ENCODE assay signal across 8 mouse cellular contexts in genomic region chr9:15306398-15307119, GRCm38 (mm10). TPM values are rescaled to one million over a fixed set of nuclear protein-coding genes. Genes with fewer than 3 reads are reported as not detected.
A peak's percentile ranks its signal among the peaks of the same experiment; 100 is the strongest.
DNase-seq lines count a peak whose midpoint lies in the region; ATAC-seq and TF ChIP-seq lines count a peak whose summit lies in the region.

Gene 4931406C07Rik, minus strand, starts transcription at chr9:15306448.

- peaks cover 11% of the 10 kb centered on the region; the same call in 1 of the 2 replicates for H3K36me3 ChIP-seq in lung, postnatal 0 days (ENCODE audit: insufficient read depth, low read length)
- H3K36me3 ChIP-seq in forebrain, embryonic 10.5 days (replicated peaks) = peaks cover 46% of the 10 kb centered on the region

- H3K4me2 ChIP-seq in lung, postnatal 0 days (replicated peaks; ENCODE audit: low read depth, low read length) = peak within 1 kb of the TSS; percentile 90

- H3K9ac ChIP-seq in lung, postnatal 0 days (replicated peaks; ENCODE audit: low read depth) = peak within 1 kb of the TSS; percentile 88

- WGBS in lung, postnatal 0 days = under 1% methylated on average over 35 of the region's 35 CpGs
- WGBS in forebrain, embryonic 10.5 days = under 1% methylated on average over 35 of the region's 35 CpGs

- H3K4me1 ChIP-seq in lung, postnatal 0 days (ENCODE audit: insufficient read depth, low read depth, low read length) = peaks cover 13% of the 10 kb centered on the region
- H3K4me1 ChIP-seq in forebrain, embryonic 10.5 days = peaks cover 30% of the 10 kb centered on the region

- ATAC-seq in lung, postnatal 0 days = peak; percentile 63
- peak; percentile 35 for ATAC-seq in inflammation-experienced regulatory T-cells, adult 6 months
- no peak for ATAC-seq in megakaryocyte progenitor cell, adult 5-6 weeks (replicated peaks; ENCODE audit: poor library complexity)

- no peak for TF ChIP-seq CTCF in lung, postnatal 0 days (IDR thresholded peaks at IDR 0.05)

- H3K27ac ChIP-seq in lung, postnatal 0 days (ENCODE audit: low read length) = peak within 1 kb of the TSS; percentile 92
- H3K27ac ChIP-seq in forebrain, embryonic 10.5 days = peak within 1 kb of the TSS; percentile 98

- no peak for TF ChIP-seq EP300 in lung, postnatal 0 days (IDR thresholded peaks at IDR 0.05)

- H3K4me3 ChIP-seq in lung, postnatal 0 days (ENCODE audit: low read depth, low read length) = peak within 1 kb of the TSS; percentile 82
- H3K4me3 ChIP-seq in forebrain, embryonic 10.5 days = peak within 1 kb of the TSS; percentile 87

- DNase-seq in lung, postnatal 0 days (ENCODE audit: low spot score) = peak; percentile 33
- no peak for DNase-seq in lung, postnatal 4 days
- no peak for DNase-seq in adrenal gland, adult 2 months
- no peak for DNase-seq in forebrain, embryonic 10.5 days (ENCODE audit: extremely low spot score, low spot score)
- no peak for DNase-seq in right cerebral cortex, postnatal 14 days
- no peak for DNase-seq in right cerebral cortex, adult 18-20 months

- H3K27me3 ChIP-seq in lung, postnatal 0 days (replicated peaks; ENCODE audit: insufficient read depth, low read length) = no peaks in the 10 kb centered on the region
- no peaks in the 10 kb centered on the region for H3K27me3 ChIP-seq in forebrain, embryonic 10.5 days (ENCODE audit: poor library complexity, severe bottlenecking)

- H3K9me3 ChIP-seq in lung, postnatal 0 days (ENCODE audit: low read length) = no peaks in the 10 kb centered on the region
- H3K9me3 ChIP-seq in forebrain, embryonic 10.5 days = no peaks in the 10 kb centered on the region

RNA-seq across cellular contexts. Expression of gene 4931406C07Rik, which starts in this region (rescaled TPM):
- polyA plus RNA-seq in lung, postnatal 0 days (2015; fragmentation: Nextera tagmentation; extraction: Ambion mirVana) = 8.7 and 11.0 TPM in 2 replicates
- 100 to 1,000 TPM; 124 to 126 TPM for total RNA-seq in adrenal gland, adult 2 months (2021)
- polyA plus RNA-seq in adrenal gland, adult 2 months (2012; rRNA removed) = 9.8 and 10.6 TPM in 2 replicates
- 4.4 and 5.2 TPM in 2 replicates for polyA plus RNA-seq in forebrain, embryonic 10.5 days (2016; fragmentation: Nextera tagmentation; extraction: Ambion mirVana)
- 1 to 10 TPM; 3.2 to 7.2 (median 5.0) TPM for polyA plus RNA-seq in inflammation-experienced regulatory T-cells, adult 6 months (2017; shearing (Covaris generic))
- 15.1 and 18.5 TPM in 2 replicates for total RNA-seq in megakaryocyte progenitor cell, adult 5-6 weeks (2015)
- 11.2 and 11.6 TPM in 2 replicates for total RNA-seq in megakaryocyte progenitor cell, adult 5-6 weeks (2017)

Comparison
In these comparisons a context has a peak if more than half of its experiments do, and no peak if none do; other contexts are left out.
1. RNA of gene 4931406C07Rik (total RNA-seq): 124 to 126 TPM in adrenal gland, adult 2 months; 11.2 to 18.5 TPM in megakaryocyte progenitor cell, adult 5-6 weeks; every median in the first group is over 4 times any median in the second.